ENCODE assay signal across 22 mouse cellular contexts in genomic region chr15:98733976-98734566, GRCm38 (mm10). TPM values are rescaled to one million over a fixed set of nuclear protein-coding genes. Genes with fewer than 3 reads are reported as not detected.
DNase-seq lines count a peak whose midpoint lies in the region; ATAC-seq lines count a peak whose summit lies in the region.
"Had no signal": no experiment of that assay in that cellular context is flagged by ENCODE, and none has a peak within 500 bp of the region (broad histone marks: within the 10 kb centered on the region; RNA-seq: fewer than 3 reads in every experiment).

No protein-coding gene starts in this region.

- no peaks in the 10 kb centered on the region for H3K9me3 ChIP-seq in liver, embryonic 11.5 days (ENCODE audit: control insufficient read depth, low read length)
- H3K9me3 ChIP-seq in intestine, embryonic 16.5 days (ENCODE audit: control insufficient read depth, low read length), result no peaks in the 10 kb centered on the region
- no peaks in the 10 kb centered on the region for H3K9me3 ChIP-seq in stomach, embryonic 16.5 days (replicated peaks; ENCODE audit: control insufficient read depth, low read length)
- H3K9me3 ChIP-seq: embryonic facial prominence, embryonic 12.5 days; forebrain, embryonic 12.5 days; heart, embryonic 13.5 days; hindbrain, embryonic 12.5 days; neural tube, embryonic 12.5 days had no signal

- no peak for ATAC-seq in liver, embryonic 11.5 days (replicated peaks; ENCODE audit: low FRiP score)
- peak; percentile 30 for ATAC-seq in intestine, embryonic 16.5 days
- ATAC-seq in stomach, embryonic 16.5 days (ENCODE audit: insufficient read depth, low FRiP score), result no peak
- no peak for ATAC-seq in megakaryocyte progenitor cell, adult 5-6 weeks (replicated peaks; ENCODE audit: poor library complexity)
- ATAC-seq: CD4-positive, CD25-positive, alpha-beta regulatory T cell, adult 4 months had no signal

- no peak overlapping the region for H3K4me2 ChIP-seq in liver, embryonic 11.5 days
- no peak overlapping the region for H3K4me2 ChIP-seq in intestine, embryonic 16.5 days (ENCODE audit: low read depth, low read length)
- H3K4me2 ChIP-seq in stomach, embryonic 16.5 days (ENCODE audit: low read depth, low read length), result no peak overlapping the region
- H3K4me2 ChIP-seq: embryonic facial prominence, embryonic 12.5 days; forebrain, embryonic 12.5 days; heart, embryonic 13.5 days; hindbrain, embryonic 12.5 days; lung, embryonic 14.5 days; neural tube, embryonic 12.5 days had no signal

- H3K4me1 ChIP-seq in liver, embryonic 11.5 days (replicated peaks; ENCODE audit: control insufficient read depth, insufficient read depth, low read length), result peaks cover 20% of the 10 kb centered on the region
- peaks cover 9% of the 10 kb centered on the region; the same call in 1 of the 2 replicates for H3K4me1 ChIP-seq in intestine, embryonic 16.5 days (ENCODE audit: control insufficient read depth, insufficient read depth, low read length)
- H3K4me1 ChIP-seq in stomach, embryonic 16.5 days (ENCODE audit: control insufficient read depth, insufficient read depth, low read length), result peaks cover 2% of the 10 kb centered on the region; the same call in 1 of the 2 replicates
- H3K4me1 ChIP-seq: embryonic facial prominence, embryonic 12.5 days; hindbrain, embryonic 12.5 days; neural tube, embryonic 12.5 days had no signal

- no peak overlapping the region for H3K4me3 ChIP-seq in liver, embryonic 11.5 days (ENCODE audit: low read depth, low read length)
- H3K4me3 ChIP-seq in intestine, embryonic 16.5 days (ENCODE audit: low read length), result no peak overlapping the region
- H3K4me3 ChIP-seq in stomach, embryonic 16.5 days (replicated peaks; ENCODE audit: low read length), result no peak overlapping the region
- H3K4me3 ChIP-seq: embryonic facial prominence, embryonic 12.5 days; forebrain, embryonic 12.5 days; heart, embryonic 13.5 days; hindbrain, embryonic 12.5 days; neural tube, embryonic 12.5 days had no signal

- no peak for DNase-seq in liver, embryonic 11.5 days (ENCODE audit: low spot score)
- DNase-seq in liver, result no peak
- DNase-seq in kidney, postnatal 14 days, result peak; percentile 36
- no peak for DNase-seq in cerebellum, postnatal 4 days (ENCODE audit: low spot score in 2 of 2)
- DNase-seq: cerebellum, postnatal 25 days; lung, embryonic 14.5 days; thymus, adult 2 months had no signal

- no peak overlapping the region for H3K9ac ChIP-seq in liver, embryonic 11.5 days (ENCODE audit: low read depth, low read length)
- no peak overlapping the region for H3K9ac ChIP-seq in intestine, embryonic 16.5 days (ENCODE audit: low read depth, low read length)
- peak overlapping the region; percentile 7; the same call in 1 of the 2 replicates for H3K9ac ChIP-seq in stomach, embryonic 16.5 days (ENCODE audit: low read length)
- H3K9ac ChIP-seq: embryonic facial prominence, embryonic 12.5 days; forebrain, embryonic 12.5 days; hindbrain, embryonic 12.5 days; lung, embryonic 14.5 days; neural tube, embryonic 12.5 days had no signal

- H3K27ac ChIP-seq in liver, embryonic 11.5 days (ENCODE audit: low read depth, low read length), result peak overlapping the region; percentile 26; the same call in 1 of the 2 replicates
- H3K27ac ChIP-seq in intestine, embryonic 16.5 days (ENCODE audit: low read length), result peak overlapping the region; percentile 67
- H3K27ac ChIP-seq in stomach, embryonic 16.5 days (ENCODE audit: low read length), result peak overlapping the region; percentile 21; the same call in 1 of the 2 replicates
- H3K27ac ChIP-seq: embryonic facial prominence, embryonic 12.5 days; forebrain, embryonic 12.5 days; heart, embryonic 13.5 days; hindbrain, embryonic 12.5 days; neural tube, embryonic 12.5 days had no signal

- 83% methylated on average over 5 of the region's 5 CpGs for WGBS in liver, embryonic 11.5 days
- WGBS in intestine, embryonic 16.5 days, result 64% methylated on average over 5 of the region's 5 CpGs
- WGBS in stomach, embryonic 16.5 days, result 66% methylated on average over 5 of the region's 5 CpGs

- peaks cover 13% of the 10 kb centered on the region; the same call in 1 of the 2 replicates for H3K36me3 ChIP-seq in liver, embryonic 11.5 days (ENCODE audit: control insufficient read depth, insufficient read depth, low read length)
- peaks cover 15% of the 10 kb centered on the region; the same call in 1 of the 2 replicates for H3K36me3 ChIP-seq in intestine, embryonic 16.5 days (ENCODE audit: control insufficient read depth, insufficient read depth, low read length)
- peaks cover 10% of the 10 kb centered on the region for H3K36me3 ChIP-seq in stomach, embryonic 16.5 days (ENCODE audit: control insufficient read depth, insufficient read depth, low read length)

- H3K27me3 ChIP-seq in liver, embryonic 11.5 days (replicated peaks; ENCODE audit: control insufficient read depth, insufficient read depth, low read length), result no peaks in the 10 kb centered on the region
- H3K27me3 ChIP-seq in intestine, embryonic 16.5 days (replicated peaks; ENCODE audit: control insufficient read depth, insufficient read depth, low read length), result no peaks in the 10 kb centered on the region
- no peaks in the 10 kb centered on the region for H3K27me3 ChIP-seq in stomach, embryonic 16.5 days (ENCODE audit: control insufficient read depth, insufficient read depth, low read length)
- H3K27me3 ChIP-seq: embryonic facial prominence, embryonic 12.5 days; neural tube, embryonic 12.5 days had no signal

RNA-seq across cellular contexts. Expression of gene Fkbp11, which starts 6.1 kb away (rescaled TPM):
- polyA plus RNA-seq in liver, embryonic 11.5 days (2014; fragmentation: Nextera tagmentation; extraction: Ambion mirVana), result 101 and 105 TPM in 2 replicates
- polyA plus RNA-seq in intestine, embryonic 16.5 days (2015; fragmentation: Nextera tagmentation; extraction: Ambion mirVana), result 96.8 and 108 TPM in 2 replicates
- polyA plus RNA-seq in stomach, embryonic 16.5 days (2015; fragmentation: Nextera tagmentation; extraction: Ambion mirVana), result 130 TPM in 2 replicates
- total RNA-seq in megakaryocyte progenitor cell, adult 5-6 weeks (2015), result 45.2 and 50.0 TPM in 2 replicates
- 35.5 and 62.3 TPM in 2 replicates for total RNA-seq in megakaryocyte progenitor cell, adult 5-6 weeks (2017)

RNA-seq across cellular contexts. Expression of gene Ccdc65, which starts 26.1 kb away (rescaled TPM):
- polyA plus RNA-seq in liver, embryonic 11.5 days (2014; fragmentation: Nextera tagmentation; extraction: Ambion mirVana), result 0.09 and 0.19 TPM in 2 replicates
- polyA plus RNA-seq in intestine, embryonic 16.5 days (2015; fragmentation: Nextera tagmentation; extraction: Ambion mirVana), result 0.66 and 0.70 TPM in 2 replicates
- 1.5 and 1.7 TPM in 2 replicates for polyA plus RNA-seq in stomach, embryonic 16.5 days (2015; fragmentation: Nextera tagmentation; extraction: Ambion mirVana)
- not detected in 2 replicates for total RNA-seq in megakaryocyte progenitor cell, adult 5-6 weeks (2015)
- total RNA-seq in megakaryocyte progenitor cell, adult 5-6 weeks (2017), result not detected in 2 replicates
- polyA plus RNA-seq: CD4-positive, CD25-positive, alpha-beta regulatory T cell, adult 4 months had no signal

RNA-seq across cellular contexts. Expression of gene Arf3, which starts 28.9 kb away (rescaled TPM):
- 25.3 and 25.8 TPM in 2 replicates for polyA plus RNA-seq in liver, embryonic 11.5 days (2014; fragmentation: Nextera tagmentation; extraction: Ambion mirVana)
- polyA plus RNA-seq in intestine, embryonic 16.5 days (2015; fragmentation: Nextera tagmentation; extraction: Ambion mirVana), result 35.4 and 40.1 TPM in 2 replicates
- 38.0 and 38.9 TPM in 2 replicates for polyA plus RNA-seq in stomach, embryonic 16.5 days (2015; fragmentation: Nextera tagmentation; extraction: Ambion mirVana)
- total RNA-seq in megakaryocyte progenitor cell, adult 5-6 weeks (2015), result 32.3 and 35.2 TPM in 2 replicates
- total RNA-seq in megakaryocyte progenitor cell, adult 5-6 weeks (2017), result 32.2 and 36.9 TPM in 2 replicates

RNA-seq across cellular contexts. Expression of gene Wnt10b, which starts 43.9 kb away (rescaled TPM):
- polyA plus RNA-seq in liver, embryonic 11.5 days (2014; fragmentation: Nextera tagmentation; extraction: Ambion mirVana), result not detected in 2 replicates
- 0.09 TPM in 1 of 2 replicates, not detected in the other for polyA plus RNA-seq in intestine, embryonic 16.5 days (2015; fragmentation: Nextera tagmentation; extraction: Ambion mirVana)
- 0.14 TPM in 1 of 2 replicates, not detected in the other for polyA plus RNA-seq in stomach, embryonic 16.5 days (2015; fragmentation: Nextera tagmentation; extraction: Ambion mirVana)
- 0.22 TPM in 1 of 2 replicates, not detected in the other for total RNA-seq in megakaryocyte progenitor cell, adult 5-6 weeks (2015)
- 0.54 TPM in 1 of 2 replicates, not detected in the other for total RNA-seq in megakaryocyte progenitor cell, adult 5-6 weeks (2017)
- polyA plus RNA-seq: CD4-positive, CD25-positive, alpha-beta regulatory T cell, adult 4 months; lung, embryonic 14.5 days; midbrain, postnatal 0 days had no signal

RNA-seq across cellular contexts. Expression of gene Wnt1, which starts 55.6 kb away (rescaled TPM):
- polyA plus RNA-seq in liver, embryonic 11.5 days (2014; fragmentation: Nextera tagmentation; extraction: Ambion mirVana), result not detected in 2 replicates
- polyA plus RNA-seq in intestine, embryonic 16.5 days (2015; fragmentation: Nextera tagmentation; extraction: Ambion mirVana), result not detected in 2 replicates
- not detected in 2 replicates for polyA plus RNA-seq in stomach, embryonic 16.5 days (2015; fragmentation: Nextera tagmentation; extraction: Ambion mirVana)
- not detected in 2 replicates for total RNA-seq in megakaryocyte progenitor cell, adult 5-6 weeks (2015)
- total RNA-seq in megakaryocyte progenitor cell, adult 5-6 weeks (2017), result not detected in 2 replicates
- total RNA-seq: adrenal gland, postnatal 4 days; layer of hippocampus, postnatal 25 days; left cerebral cortex, postnatal 36 days had no signal
- polyA plus RNA-seq: CD4-positive, CD25-positive, alpha-beta regulatory T cell, adult 4 months; gonadal fat pad, adult 2 months; heart, embryonic 13.5 days; large intestine, adult 2 months; lung, embryonic 14.5 days had no signal
